14 mouse cellular contexts compared by ENCODE assay signal in the genomic region with DNA sequence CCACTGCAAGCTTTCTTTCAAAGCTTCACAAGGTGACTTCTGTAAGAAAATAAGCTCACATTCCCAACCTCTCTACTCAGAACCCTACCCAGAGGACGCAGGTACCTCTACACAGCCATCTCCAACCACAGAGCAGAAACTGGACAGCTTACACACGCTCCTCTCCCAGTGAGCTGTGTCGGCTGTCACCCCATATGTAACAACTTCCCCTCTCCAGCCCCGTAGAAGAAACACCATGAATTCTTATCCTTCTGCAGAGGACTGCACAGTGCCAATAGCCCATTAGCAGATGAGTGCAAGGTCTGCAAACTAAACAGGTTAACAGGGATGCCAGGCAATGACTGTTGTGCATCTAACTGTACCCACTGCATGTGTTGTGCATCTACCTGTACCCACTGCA. TPM values are rescaled to one million over a fixed set of nuclear protein-coding genes. Genes with fewer than 3 reads are reported as not detected.
A peak's percentile ranks its signal among the peaks of the same experiment; 100 is the strongest.
DNase-seq lines count a peak whose midpoint lies in the region; ATAC-seq and TF ChIP-seq lines count a peak whose summit lies in the region.
"Had no signal": no experiment of that assay in that cellular context is flagged by ENCODE, and none has a peak within 500 bp of the region (broad histone marks: within the 10 kb centered on the region; RNA-seq: fewer than 3 reads in every experiment).

No protein-coding gene starts in this region.

- H3K27me3 ChIP-seq in hindbrain, embryonic 15.5 days: no peaks in the 10 kb centered on the region
- no peaks in the 10 kb centered on the region for H3K27me3 ChIP-seq in hindbrain, embryonic 11.5 days (ENCODE audit: control insufficient read depth, insufficient read depth, low read length)
- H3K27me3 ChIP-seq in G1E (ENCODE audit: insufficient read depth, low read length): no peaks in the 10 kb centered on the region
- H3K27me3 ChIP-seq in midbrain, embryonic 15.5 days (replicated peaks): no peaks in the 10 kb centered on the region
- H3K27me3 ChIP-seq: midbrain, embryonic 13.5 days had no signal

- no peak overlapping the region for H3K4me2 ChIP-seq in hindbrain, embryonic 15.5 days
- H3K4me2 ChIP-seq in hindbrain, embryonic 11.5 days (replicated peaks; ENCODE audit: low read depth, low read length): no peak overlapping the region
- no peak overlapping the region for H3K4me2 ChIP-seq in midbrain, embryonic 15.5 days
- H3K4me2 ChIP-seq: midbrain, embryonic 13.5 days had no signal

- TF ChIP-seq CTCF in G1E (IDR thresholded peaks at IDR 0.05; ENCODE audit: low read depth, low read length): no peak

- no peak overlapping the region for H3K9ac ChIP-seq in hindbrain, embryonic 15.5 days
- no peak overlapping the region for H3K9ac ChIP-seq in hindbrain, embryonic 11.5 days (ENCODE audit: low read depth, low read length)
- H3K9ac ChIP-seq in midbrain, embryonic 15.5 days: no peak overlapping the region
- H3K9ac ChIP-seq: midbrain, embryonic 13.5 days had no signal

- H3K4me1 ChIP-seq in hindbrain, embryonic 15.5 days (replicated peaks): peaks cover 28% of the 10 kb centered on the region
- H3K4me1 ChIP-seq in hindbrain, embryonic 11.5 days (replicated peaks; ENCODE audit: control insufficient read depth, insufficient read depth, low read length): no peaks in the 10 kb centered on the region
- peaks cover 28% of the 10 kb centered on the region for H3K4me1 ChIP-seq in G1E (ENCODE audit: insufficient read depth, low read depth, low read length)
- H3K4me1 ChIP-seq in midbrain, embryonic 15.5 days: peaks cover 17% of the 10 kb centered on the region

- WGBS in hindbrain, embryonic 15.5 days: 46% methylated on average over 4 of the region's 4 CpGs
- 67% methylated on average over 4 of the region's 4 CpGs for WGBS in hindbrain, embryonic 11.5 days
- WGBS in midbrain, embryonic 15.5 days: 57% methylated on average over 4 of the region's 4 CpGs

- ATAC-seq in hindbrain, embryonic 15.5 days (ENCODE audit: low FRiP score, low read depth): no peak
- ATAC-seq in hindbrain, embryonic 11.5 days (ENCODE audit: low FRiP score): no peak
- ATAC-seq in G1E (ENCODE audit: extremely low read depth, insufficient number of reproducible peaks, low FRiP score, poor library complexity, severe bottlenecking): peak; percentile 46
- peak; percentile 54; the same call in 1 of the 2 replicates for ATAC-seq in erythroblast, adult 5-6 weeks (replicated peaks; ENCODE audit: low FRiP score, poor library complexity, severe bottlenecking)
- ATAC-seq in hematopoietic stem cell, adult 5-6 weeks (replicated peaks in 1 of 2; ENCODE audit: insufficient read depth in 1 of 2, low FRiP score in 2 of 2, low TSS enrichment in 1 of 2, low read depth in 1 of 2, poor library complexity in 2 of 2, severe bottlenecking in 2 of 2): peak; percentile 49 to 51; a peak in 3 of 4 replicates
- ATAC-seq in midbrain, embryonic 15.5 days (replicated peaks): no peak; the same call in 1 of the 2 replicates

- no peak overlapping the region for H3K4me3 ChIP-seq in hindbrain, embryonic 15.5 days
- no peak overlapping the region for H3K4me3 ChIP-seq in hindbrain, embryonic 11.5 days (ENCODE audit: low read depth, low read length)
- H3K4me3 ChIP-seq in G1E (ENCODE audit: low read depth, low read length): no peak overlapping the region
- no peak overlapping the region for H3K4me3 ChIP-seq in midbrain, embryonic 15.5 days
- H3K4me3 ChIP-seq: midbrain, embryonic 13.5 days had no signal

- no peaks in the 10 kb centered on the region for H3K9me3 ChIP-seq in hindbrain, embryonic 15.5 days
- no peaks in the 10 kb centered on the region for H3K9me3 ChIP-seq in hindbrain, embryonic 11.5 days (ENCODE audit: control insufficient read depth, low read length)
- H3K9me3 ChIP-seq in G1E (replicated peaks): no peaks in the 10 kb centered on the region
- no peaks in the 10 kb centered on the region for H3K9me3 ChIP-seq in midbrain, embryonic 15.5 days
- H3K9me3 ChIP-seq: midbrain, embryonic 13.5 days had no signal

- H3K27ac ChIP-seq in hindbrain, embryonic 15.5 days (replicated peaks): 0 out of 2 replicates have a peak overlapping the region, but pooled peaks have one; percentile 18
- no peak overlapping the region for H3K27ac ChIP-seq in hindbrain, embryonic 11.5 days (ENCODE audit: low read depth, low read length)
- H3K27ac ChIP-seq in midbrain, embryonic 15.5 days: no peak overlapping the region; the same call in 1 of the 2 replicates
- H3K27ac ChIP-seq: midbrain, embryonic 13.5 days had no signal

- DNase-seq in hindbrain, embryonic 11.5 days (ENCODE audit: low spot score): no peak
- DNase-seq in G1E (ENCODE audit: low spot score): no peak
- no peak for DNase-seq in adrenal gland, adult 8-10 months
- DNase-seq: cerebellum, postnatal 14 days; kidney, adult 9 months; kidney, postnatal 36 days; liver; lung, adult 2 months; lung, postnatal 36 days had no signal

- H3K36me3 ChIP-seq in hindbrain, embryonic 15.5 days: no peaks in the 10 kb centered on the region
- no peaks in the 10 kb centered on the region for H3K36me3 ChIP-seq in hindbrain, embryonic 11.5 days (ENCODE audit: control insufficient read depth, insufficient read depth, low read length)
- H3K36me3 ChIP-seq in G1E (replicated peaks): peaks cover 26% of the 10 kb centered on the region
- no peaks in the 10 kb centered on the region for H3K36me3 ChIP-seq in midbrain, embryonic 15.5 days (replicated peaks)
- H3K36me3 ChIP-seq: midbrain, embryonic 13.5 days had no signal

RNA-seq across cellular contexts. Expression of a gene that starts 23.5 kb away (rescaled TPM):
- polyA plus RNA-seq in hindbrain, embryonic 15.5 days (2015; fragmentation: Nextera tagmentation; extraction: Ambion mirVana): 14.4 and 14.6 TPM in 2 replicates
- 16.3 and 17.1 TPM in 2 replicates for polyA plus RNA-seq in hindbrain, embryonic 11.5 days (2014; fragmentation: Nextera tagmentation; extraction: Ambion mirVana)
- total RNA-seq in G1E (2014; fragmentation: Nextera tagmentation) (37.8 and 43.6 TPM in 2 replicates), G1E (2017) (36.1 and 40.6 TPM in 2 replicates)
- 6.1 and 7.6 TPM in 2 replicates for polyA plus RNA-seq in G1E (2012)
- 2.9 and 3.5 TPM in 2 replicates for total RNA-seq in erythroblast, adult 5-6 weeks (2015; ENCODE audit: low replicate concordance)
- 0.85 and 4.9 TPM in 2 replicates for total RNA-seq in erythroblast, adult 5-6 weeks (2017; ENCODE audit: low replicate concordance)
- 15.8 and 16.8 TPM in 2 replicates for total RNA-seq in hematopoietic stem cell, adult 5-6 weeks (2017)
- polyA plus RNA-seq in midbrain, embryonic 15.5 days (2015; fragmentation: Nextera tagmentation; extraction: Ambion mirVana): 15.6 and 17.1 TPM in 2 replicates
- 10 to 100 TPM; 14.7 to 23.9 (median 17.6) TPM for total RNA-seq in adrenal gland, adult 8-10 months (2022)

RNA-seq across cellular contexts. Expression of a gene that starts 23.6 kb away (rescaled TPM):
- polyA plus RNA-seq in hindbrain, embryonic 15.5 days (2015; fragmentation: Nextera tagmentation; extraction: Ambion mirVana): 541 and 556 TPM in 2 replicates
- 402 and 453 TPM in 2 replicates for polyA plus RNA-seq in hindbrain, embryonic 11.5 days (2014; fragmentation: Nextera tagmentation; extraction: Ambion mirVana)
- total RNA-seq in G1E (2014; fragmentation: Nextera tagmentation) (314 and 354 TPM in 2 replicates), G1E (2017) (662 and 687 TPM in 2 replicates)
- 19.9 TPM in 2 replicates for polyA plus RNA-seq in G1E (2012)
- 150 and 206 TPM in 2 replicates for total RNA-seq in erythroblast, adult 5-6 weeks (2015; ENCODE audit: low replicate concordance)
- 217 and 219 TPM in 2 replicates for total RNA-seq in erythroblast, adult 5-6 weeks (2017; ENCODE audit: low replicate concordance)
- 485 and 587 TPM in 2 replicates for total RNA-seq in hematopoietic stem cell, adult 5-6 weeks (2017)
- 501 and 507 TPM in 2 replicates for polyA plus RNA-seq in midbrain, embryonic 15.5 days (2015; fragmentation: Nextera tagmentation; extraction: Ambion mirVana)
- total RNA-seq in adrenal gland, adult 8-10 months (2022): 100 to 1,000 TPM; 329 to 408 (median 334) TPM

Comparison
In these comparisons a context has a peak if more than half of its experiments do, and no peak if none do; other contexts are left out.
1. ATAC-seq: peak in G1E (single experiment), erythroblast, adult 5-6 weeks (single experiment) and hematopoietic stem cell, adult 5-6 weeks (2 of 2); none in hindbrain, embryonic 15.5 days (single experiment), hindbrain, embryonic 11.5 days (single experiment) and midbrain, embryonic 15.5 days (single experiment).